Mouse (Mus musculus) lung, adult 18-20 months (tissue): Measurements from ENCODE around the gene Atxn7l3b.
A peak's percentile ranks its signal among the peaks of the same experiment; 100 is the strongest.
"Not testable (repeated sequence)": the region's sequence is repeated elsewhere in the genome, so short reads cannot be mapped to it uniquely, and the experiment has no call there.

ENCODE experiments used
- DNase-seq, 2 experiments: peaks; one replicate each; pipeline ENCODE4 v3.0.0; 2022; ENCODE audit warnings: mixed read lengths in 2 of 2

Atxn7l3b gene

GRCm38 (mm10) chr10:112928452-112929221 is at the start of gene Atxn7l3b:
Gene Atxn7l3b, minus strand, starts transcription at chr10:112929001.
- peak; percentile 94 to 95 for DNase-seq

DNA sequence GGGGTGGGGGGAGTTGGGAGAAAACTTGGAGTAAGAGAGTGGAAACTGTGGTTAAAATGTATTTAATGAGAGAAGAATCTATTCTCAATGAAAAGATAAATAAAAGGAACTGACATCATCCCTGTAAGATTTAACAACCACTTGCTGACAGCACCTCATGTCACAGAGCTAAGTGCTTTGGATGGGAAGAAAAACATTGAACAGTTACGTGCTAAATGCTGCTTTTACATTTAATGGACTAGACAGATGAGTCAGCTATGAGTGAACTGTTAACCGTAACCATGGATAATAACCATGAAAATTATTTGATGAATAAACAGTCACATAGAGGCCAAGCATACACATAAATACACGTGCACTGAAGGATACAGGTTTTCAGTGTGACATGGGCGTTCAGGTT is 48.8 kb upstream of the Atxn7l3b start:
- DNase-seq = no peak

GRCm38 (mm10) chr10:112973286-112974026 is 44.7 kb upstream of the Atxn7l3b start:
- DNase-seq = no peak

DNA sequence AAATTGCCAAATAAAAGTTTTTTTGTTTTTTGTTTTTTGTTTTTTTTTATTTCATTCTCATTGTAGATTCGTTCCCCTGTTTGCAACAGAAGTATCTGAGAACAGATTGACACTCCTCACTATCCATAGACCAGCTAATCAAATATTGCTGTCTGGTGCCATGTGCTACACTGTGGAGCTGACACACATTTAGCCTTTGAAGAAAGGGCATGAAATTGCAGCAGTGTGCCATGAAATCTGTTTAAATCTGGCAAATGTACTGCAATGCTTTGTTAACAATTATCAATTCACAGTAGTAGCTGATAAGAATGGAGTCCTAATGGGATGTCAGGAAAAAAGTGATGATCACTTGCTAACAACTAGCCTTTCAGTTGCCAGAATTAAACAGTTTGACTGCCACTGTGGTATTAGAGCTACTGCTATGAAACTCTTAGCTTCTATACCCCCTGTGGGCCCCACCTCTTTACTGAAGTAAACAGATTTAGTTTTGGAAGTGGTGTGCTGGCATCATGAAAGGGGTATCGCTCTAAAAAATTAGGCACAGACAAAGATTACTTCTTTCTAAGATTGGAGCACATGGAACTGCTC is 41.3 kb upstream of the Atxn7l3b start:
- no peak for DNase-seq

- no peak for DNase-seq
Observed at GRCm38 (mm10) chr10:112967578-112967977, 38.8 kb upstream of the Atxn7l3b start.

- DNase-seq = not testable (repeated sequence)
Observed at GRCm38 (mm10) chr10:112962216-112962615, 33.4 kb upstream of the Atxn7l3b start.

DNA sequence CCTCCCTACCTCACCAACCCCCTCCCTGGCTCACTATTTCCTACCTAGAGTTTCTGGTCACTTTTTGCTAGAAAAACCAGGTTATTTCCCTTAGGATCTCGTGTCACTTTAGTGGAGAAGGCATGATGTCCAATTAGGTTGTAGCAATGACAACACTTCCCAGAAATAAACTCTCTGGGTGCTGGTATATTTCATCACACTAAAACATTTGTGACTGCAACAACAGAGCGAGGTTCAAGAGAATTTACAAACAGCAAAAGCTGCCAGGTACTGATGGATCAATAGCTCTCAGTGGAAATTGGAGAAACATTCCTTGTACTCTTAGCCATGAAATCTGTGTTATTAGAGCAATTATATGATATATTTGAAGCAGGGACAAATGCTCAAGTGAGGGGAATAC is 25.3 kb upstream of the Atxn7l3b start:
- no peak for DNase-seq

DNA sequence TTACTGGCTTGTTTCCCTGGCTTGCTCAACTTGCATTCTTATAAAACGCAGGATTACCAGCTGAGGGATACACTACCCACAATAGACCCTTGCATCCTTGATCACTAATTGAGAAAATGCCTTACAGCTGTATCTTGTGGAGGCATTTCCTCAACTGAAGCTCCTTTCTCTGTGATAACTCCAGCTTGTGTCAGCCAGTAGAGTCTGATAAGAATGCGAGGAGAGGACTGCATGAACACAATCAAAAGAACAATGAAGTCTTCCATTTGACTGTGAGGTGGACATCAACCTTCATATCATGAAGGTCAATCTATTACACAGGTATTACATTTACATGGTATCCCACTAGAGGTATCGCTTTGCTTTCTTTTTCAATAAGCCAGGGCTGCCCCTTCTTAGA is 19.7 kb upstream of the Atxn7l3b start:
- no peak for DNase-seq

DNA sequence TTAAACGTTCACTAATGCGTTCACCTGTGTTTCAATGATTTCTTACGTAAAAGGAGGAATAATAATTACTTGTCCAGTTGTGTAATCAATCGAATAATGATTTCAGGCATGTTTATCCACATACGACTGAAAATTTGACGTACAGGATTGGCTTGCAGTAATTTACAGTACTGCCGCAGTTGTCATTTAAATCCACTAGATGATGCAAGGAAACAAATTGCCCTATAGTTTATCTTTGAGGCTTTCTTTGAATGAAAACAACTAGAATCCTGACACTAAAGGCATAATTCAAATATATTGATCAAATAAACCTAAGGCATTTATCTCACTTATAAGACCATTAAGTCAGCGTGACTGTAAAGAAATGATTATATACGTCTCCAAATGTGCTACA is 418 bp upstream of the Atxn7l3b start:
- DNase-seq = no peak

GRCm38 (mm10) chr10:112926961-112927360 is 1.8 kb downstream of the Atxn7l3b start:
- no peak for DNase-seq

DNA sequence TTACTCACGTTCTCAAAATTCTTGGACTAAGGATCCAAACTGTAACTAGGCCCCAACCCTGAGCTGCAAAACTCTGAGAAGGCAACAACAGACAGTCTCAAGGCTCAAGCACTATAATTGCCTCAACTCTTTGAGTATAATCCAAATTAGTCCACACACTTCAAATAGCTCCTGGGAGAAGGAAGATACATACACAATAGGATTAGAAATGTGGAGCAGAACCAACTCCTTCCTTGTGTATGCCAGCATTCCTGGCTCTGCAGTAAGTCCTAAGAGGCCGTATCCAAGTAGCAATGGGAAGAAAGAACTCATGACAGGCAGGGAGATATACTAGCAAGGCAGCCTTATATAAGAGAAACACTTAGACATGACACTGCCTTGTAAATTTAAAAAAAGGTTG is 2.5 kb downstream of the Atxn7l3b start:
- no peak for DNase-seq

DNA sequence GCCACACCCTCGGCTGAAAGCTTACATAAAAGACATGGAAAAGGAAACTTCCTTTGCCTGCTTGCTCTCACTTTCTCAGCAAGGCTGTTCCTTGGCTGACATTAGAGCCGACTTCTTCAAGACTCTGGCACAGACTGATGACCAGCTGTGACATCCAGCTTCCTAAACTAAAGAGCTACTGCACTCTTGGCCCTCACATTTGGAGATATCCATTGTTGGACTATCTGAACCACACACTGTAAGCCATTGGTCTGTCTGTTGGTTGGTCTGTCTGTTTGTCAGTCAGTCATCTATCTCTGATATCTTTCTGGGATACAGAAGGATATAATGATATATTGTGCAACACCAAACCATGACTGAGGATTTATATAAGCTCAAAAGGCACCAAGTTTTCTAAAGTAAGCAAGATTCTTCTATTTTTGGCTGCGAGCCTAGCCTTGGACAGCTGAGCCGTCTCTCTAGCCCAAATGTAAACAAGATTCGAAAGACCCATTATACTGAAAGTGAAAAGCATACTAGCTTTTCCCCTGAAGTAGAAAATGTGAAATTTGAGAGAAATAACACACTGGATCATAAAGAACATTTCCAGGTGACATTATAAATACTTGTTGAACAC is 12.1 kb downstream of the Atxn7l3b start:
- DNase-seq = no peak

DNA sequence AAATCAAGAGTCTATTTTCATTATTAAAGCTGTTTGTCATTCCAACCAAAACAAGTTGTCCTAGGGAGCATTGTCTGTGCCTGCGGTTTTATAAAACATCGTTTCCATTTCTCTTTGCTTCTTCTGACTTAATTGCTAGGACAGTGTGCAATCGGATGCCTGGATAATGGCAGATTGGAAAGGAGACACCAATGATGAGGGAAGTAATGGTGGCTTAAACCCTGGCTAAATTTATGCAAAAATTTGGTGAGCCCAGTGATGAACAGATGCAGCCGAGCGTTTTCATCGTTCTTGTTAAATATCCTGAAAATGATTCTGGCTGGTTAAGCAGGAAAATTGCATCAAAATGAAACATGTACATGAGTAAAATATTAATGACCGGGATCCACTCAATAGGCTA is 28.6 kb downstream of the Atxn7l3b start:
- DNase-seq = no peak

- DNase-seq = no peak
Observed at GRCm38 (mm10) chr10:112899796-112900195, 29.0 kb downstream of the Atxn7l3b start.

- DNase-seq = no peak
Observed at GRCm38 (mm10) chr10:112896636-112897035, 32.2 kb downstream of the Atxn7l3b start.

DNA sequence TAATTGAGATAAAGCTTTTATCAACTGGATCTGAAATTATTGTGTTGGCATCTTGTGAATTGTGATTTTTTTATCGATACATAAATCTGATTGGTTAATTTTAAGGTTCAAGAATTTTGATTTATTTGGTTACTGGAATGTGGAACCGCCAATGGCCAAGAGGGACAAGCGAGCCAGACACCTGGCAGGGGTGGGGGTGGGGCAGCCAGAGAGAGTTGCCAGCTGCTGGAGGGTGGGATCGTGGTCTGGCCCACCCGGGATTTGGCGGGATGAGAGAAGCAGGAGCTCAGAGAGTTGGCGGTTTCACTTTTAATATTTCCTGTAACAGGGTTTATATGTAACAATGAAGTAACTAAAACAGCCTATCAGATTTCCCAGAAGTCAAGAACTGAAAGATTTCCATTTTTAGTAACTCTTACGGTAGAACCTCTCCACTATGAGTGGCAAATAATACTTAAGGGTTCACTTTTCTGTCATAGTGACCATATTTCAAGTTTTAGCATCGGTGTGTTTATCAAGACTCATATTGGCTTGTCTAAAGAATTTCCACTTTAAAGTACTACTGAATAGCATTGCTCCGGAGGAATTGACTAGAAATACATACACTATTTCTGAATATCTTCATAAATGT is 35.1 kb downstream of the Atxn7l3b start:
- DNase-seq = no peak

- no peak for DNase-seq
Observed at GRCm38 (mm10) chr10:112884064-112884463, 44.7 kb downstream of the Atxn7l3b start.

DNA sequence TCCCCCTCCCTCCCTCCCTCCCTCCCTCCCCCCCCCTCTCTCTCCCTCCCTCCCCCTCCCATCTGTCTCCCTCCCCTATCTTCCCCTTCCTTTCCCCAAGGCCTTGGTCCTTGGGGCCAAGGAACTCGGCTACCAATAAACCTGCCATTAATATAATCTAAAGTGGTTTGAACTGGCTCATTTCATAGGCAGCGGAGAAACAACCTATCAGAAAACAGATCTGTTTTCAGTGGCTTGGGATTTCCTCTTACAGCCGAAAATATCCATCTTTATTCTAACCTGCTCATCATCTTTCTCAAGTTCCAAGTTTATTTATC is 45.2 kb downstream of the Atxn7l3b start:
- no peak for DNase-seq

- peak in 1 of 2 experiments; percentile 10 for DNase-seq
Observed at GRCm38 (mm10) chr10:112882789-112883687, 45.8 kb downstream of the Atxn7l3b start.

DNA sequence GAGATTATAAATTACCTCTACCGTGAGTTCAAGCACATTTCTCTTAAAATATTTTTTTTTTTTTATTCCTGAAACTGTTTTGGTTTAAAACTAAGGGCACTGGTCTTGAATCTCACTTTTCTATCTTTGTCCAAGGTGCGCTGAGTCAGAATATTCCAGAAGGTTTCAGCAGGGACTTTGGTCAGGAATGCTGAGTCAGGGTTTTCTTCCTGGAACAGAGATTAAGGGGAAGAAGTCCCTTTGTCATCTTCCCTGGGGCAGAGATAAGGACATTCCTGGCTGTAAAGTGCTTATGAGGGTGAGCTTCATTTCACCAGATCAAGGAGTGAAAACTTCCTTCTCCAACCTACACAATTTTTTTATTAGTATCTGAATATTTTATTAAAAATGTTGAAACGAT is 46.7 kb downstream of the Atxn7l3b start:
- no peak for DNase-seq

GRCm38 (mm10) chr10:112876655-112877393 is 52.0 kb downstream of the Atxn7l3b start:
- no peak for DNase-seq
